Mouse (Mus musculus): ENCODE data around the gene Gars.

The Gars gene

GRCm38 (mm10) chr6:55098030-55098429, 60.2 kb downstream of the Gars start:
- no peak for DNase-seq

- DNase-seq: no peak
Observed at GRCm38 (mm10) chr6:55098603-55099002, 60.8 kb downstream of the Gars start.

DNA sequence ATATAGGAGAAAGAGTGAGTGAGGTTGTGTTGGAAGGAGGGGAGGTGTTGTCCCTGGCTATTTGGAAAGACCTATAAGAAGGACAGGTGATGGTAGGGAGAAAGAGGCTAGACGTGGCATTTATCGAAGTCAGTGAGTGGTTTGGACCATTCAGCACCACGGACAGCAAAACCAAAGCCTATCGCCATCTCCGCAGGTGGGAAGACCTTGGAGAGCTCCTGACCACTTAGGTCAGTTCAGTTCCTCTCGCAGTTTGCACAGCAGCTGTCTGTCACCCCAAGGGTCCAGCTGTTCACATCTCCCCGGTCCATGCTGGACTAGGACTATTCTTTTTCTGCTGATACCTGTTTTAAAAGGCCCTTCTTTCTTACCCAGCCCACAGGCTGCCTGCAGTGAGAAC, 70.6 kb downstream of the Gars start:
- DNase-seq: no peak

- no peak for DNase-seq
Observed at GRCm38 (mm10) chr6:55117325-55118109, 79.7 kb downstream of the Gars start.

GRCm38 (mm10) chr6:55123056-55123455, 85.2 kb downstream of the Gars start:
- no peak for DNase-seq

GRCm38 (mm10) chr6:55126576-55126975, 88.8 kb downstream of the Gars start:
- no peak for DNase-seq

DNA sequence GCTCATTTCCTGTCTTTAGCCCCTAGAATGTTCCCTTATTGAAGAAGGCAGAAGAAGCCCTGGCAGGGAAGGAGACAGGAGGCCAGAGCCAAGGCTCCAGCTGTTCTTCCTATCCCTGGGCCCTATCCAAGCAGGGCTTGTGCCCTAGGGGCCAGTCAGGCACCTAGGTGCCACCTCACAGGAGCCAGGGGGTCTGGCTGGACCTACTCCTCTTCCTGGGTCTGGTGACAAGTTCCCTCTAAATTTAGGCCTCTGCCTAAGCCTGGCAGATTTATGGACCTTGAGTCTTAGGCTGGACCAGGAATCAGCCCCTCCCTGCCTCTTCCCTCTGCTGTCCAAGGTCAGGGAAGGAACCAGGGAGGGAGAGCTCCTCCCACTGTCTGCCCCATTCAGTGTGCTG, 90.6 kb downstream of the Gars start:
- no peak for DNase-seq

All from cerebellum, adult 18-20 months (tissue).